Mouse (Mus musculus): ENCODE results near the gene Cyth3.

Cyth3 gene

GRCm38 (mm10) chr5:143621893-143622622, at the start of gene Cyth3:
TSS of gene Cyth3 (plus strand) at chr5:143622447.
- DNase-seq (ENCODE audit: low read depth, low spot score): peak; percentile 96

DNA sequence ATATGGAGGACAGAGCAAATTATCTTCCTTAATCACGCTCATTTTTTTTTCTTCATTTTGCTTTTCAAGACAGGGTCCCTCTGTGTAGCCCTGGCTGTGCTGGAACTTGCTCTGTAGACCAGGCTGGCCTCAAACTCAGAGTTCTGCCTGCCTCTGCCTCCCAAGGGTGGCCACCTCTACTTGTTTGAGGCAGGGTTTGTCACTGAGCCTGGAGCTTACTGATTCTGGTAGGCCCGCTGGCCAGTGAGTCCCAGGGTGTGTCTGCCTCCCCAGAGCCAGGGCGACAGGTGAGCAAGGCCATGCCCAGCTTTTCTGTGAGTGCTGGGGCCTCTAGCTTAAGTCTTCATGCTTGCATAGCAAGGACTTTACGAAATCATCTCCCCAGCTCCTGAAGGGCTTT, 49.2 kb upstream of the Cyth3 start:
- no peak for DNase-seq (ENCODE audit: low read depth, low spot score)

DNA sequence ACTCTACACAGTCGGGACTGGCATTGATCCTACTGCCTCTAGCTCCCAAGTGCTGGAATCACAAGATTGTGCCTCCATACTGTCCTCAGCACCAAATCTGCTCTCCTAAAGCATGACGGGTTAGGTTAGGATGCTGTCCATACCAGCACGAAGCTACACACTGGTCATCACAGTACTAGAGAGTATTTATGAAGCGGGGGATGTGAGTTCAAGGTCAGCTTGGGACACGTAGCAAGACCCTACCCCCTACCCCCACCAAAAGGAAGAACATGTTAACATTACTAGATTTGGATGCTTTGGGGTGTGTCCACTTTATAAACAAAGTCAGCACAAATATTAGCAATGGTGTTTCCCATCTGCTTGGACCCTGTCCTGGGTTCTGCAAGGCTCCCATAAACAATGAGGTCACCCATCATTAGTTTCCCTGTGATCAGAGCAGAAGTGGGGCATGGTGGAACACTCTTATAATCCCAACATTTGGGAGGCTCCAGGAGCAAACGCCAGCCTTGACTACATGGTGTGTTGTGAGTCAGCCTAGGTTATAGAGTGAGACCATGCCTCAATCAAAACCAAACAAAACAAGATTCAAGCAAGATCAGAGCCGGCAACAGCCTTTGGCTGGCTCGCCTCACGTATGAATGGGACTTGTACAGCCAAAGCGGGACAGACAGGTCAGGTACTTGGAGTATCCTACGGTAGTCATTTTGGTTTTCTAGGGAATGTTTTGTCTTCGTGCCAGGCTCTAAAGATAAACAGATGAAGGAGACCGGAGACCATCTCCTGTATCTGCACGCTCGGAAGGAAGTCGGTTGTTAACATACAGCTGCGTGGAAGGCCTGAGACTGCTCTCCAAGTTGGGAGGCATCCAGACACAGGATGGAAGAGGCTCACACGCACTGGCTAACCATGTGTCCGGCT, 47.7 kb upstream of the Cyth3 start:
- no peak for DNase-seq (ENCODE audit: low read depth, low spot score)

GRCm38 (mm10) chr5:143579537-143580203, 42.6 kb upstream of the Cyth3 start:
- DNase-seq (ENCODE audit: low read depth, low spot score): peak; percentile 83

DNA sequence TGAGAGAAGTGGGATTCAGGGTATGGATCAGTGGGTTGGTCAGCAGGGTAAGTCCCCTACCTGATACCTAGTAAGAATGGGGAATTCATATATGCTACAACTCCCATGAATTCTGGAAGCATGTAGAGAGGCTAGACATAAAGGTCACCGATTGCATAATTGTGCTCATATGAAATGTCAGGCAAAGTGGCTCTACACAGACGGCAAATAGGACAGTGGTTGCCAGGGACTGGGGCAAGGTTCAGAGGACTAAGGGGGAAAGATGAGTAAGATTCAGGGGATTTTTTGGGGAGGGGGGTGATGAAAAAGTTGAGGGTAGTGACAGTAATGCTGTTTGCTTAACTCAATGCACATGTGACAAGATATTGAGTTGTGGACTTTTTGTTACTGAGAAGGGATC, 41.3 kb upstream of the Cyth3 start:
- no peak for DNase-seq (ENCODE audit: low read depth, low spot score)

GRCm38 (mm10) chr5:143581874-143582273, 40.4 kb upstream of the Cyth3 start:
- peak; percentile 66 for DNase-seq (ENCODE audit: low read depth, low spot score)

GRCm38 (mm10) chr5:143583081-143583480, 39.2 kb upstream of the Cyth3 start:
- DNase-seq (ENCODE audit: low read depth, low spot score): no peak

DNA sequence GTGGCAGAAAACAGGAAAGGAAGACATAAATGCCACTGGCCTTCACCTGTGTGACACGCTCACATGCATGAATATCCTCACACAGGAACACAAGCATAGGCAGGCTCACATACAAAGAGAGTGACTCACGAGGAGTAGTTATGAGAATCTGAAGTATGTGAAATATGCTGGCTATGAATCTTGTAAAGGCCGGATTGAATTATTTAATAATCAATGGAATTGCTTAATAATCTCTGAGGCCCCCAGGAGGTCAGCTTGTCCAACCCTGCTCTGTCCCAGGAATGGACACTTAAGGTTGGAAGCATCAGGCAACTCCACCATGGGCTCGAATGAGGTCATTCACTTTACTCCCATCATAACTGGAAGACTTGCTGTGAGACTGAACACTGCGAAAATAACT, 37.3 kb upstream of the Cyth3 start:
- no peak for DNase-seq (ENCODE audit: low read depth, low spot score)

DNA sequence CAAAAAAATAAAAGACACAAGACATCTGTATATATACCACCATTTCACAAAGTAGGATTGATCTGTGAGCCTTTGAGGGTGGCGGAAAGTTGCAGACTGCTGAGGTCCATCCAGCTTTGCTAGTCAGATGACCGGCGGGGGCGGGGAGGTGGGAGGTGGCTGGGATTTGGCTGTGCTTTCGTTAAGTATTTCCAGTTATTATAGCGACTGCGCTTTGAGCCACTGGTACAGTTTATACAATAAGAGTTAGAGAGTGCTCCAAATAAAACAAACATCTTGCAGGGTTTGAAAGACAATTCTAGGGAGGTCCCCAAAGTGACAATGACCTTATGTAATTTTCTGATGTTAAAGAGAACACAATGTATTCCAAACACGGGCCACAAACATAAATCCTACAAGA, 35.9 kb upstream of the Cyth3 start:
- DNase-seq (ENCODE audit: low read depth, low spot score): no peak

DNA sequence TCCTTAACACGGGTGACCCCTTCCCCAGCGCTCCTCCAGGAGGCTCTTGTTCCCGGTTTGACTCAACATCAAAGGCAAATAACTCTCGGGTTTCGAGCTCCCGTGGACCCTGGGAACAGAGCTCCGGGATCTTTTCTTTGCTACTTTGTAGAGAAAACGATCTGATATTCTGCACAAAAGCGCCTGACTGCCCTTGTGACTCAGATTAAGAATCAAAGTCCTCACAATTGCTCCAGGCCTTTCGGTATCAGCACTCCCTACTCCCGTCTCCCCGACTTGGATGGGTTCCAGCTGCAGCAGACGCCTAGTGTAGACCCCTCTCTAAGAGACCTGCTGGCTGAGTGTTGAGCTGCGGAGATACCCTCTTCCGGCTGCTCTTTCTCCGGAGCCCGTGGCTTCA, 33.1 kb upstream of the Cyth3 start:
- no peak for DNase-seq (ENCODE audit: low read depth, low spot score)

DNA sequence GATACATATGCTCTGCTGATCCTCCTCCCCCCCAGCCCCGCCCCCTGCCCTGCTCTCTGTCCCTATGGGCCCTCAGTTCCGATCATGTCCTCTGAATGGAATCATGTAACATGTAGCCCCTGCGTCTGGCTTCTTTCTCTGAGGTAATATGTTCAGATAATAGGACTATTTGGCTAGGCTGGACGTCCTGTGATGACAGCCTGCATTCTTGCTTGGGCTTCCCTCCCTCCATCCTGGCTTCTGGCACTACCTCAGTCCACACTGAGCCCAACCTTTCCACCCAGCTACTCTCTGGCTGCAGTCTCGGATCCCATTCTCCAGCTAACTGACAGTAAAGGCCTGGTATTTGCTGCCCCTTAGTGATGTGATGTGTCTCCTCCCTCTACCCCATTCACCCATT, 29.3 kb upstream of the Cyth3 start:
- no peak for DNase-seq (ENCODE audit: low read depth, low spot score)

GRCm38 (mm10) chr5:143593563-143594146, 28.6 kb upstream of the Cyth3 start:
- no peak for DNase-seq (ENCODE audit: low read depth, low spot score)

- DNase-seq (ENCODE audit: low read depth, low spot score): no peak
Measured at GRCm38 (mm10) chr5:143594291-143595065, 27.8 kb upstream of the Cyth3 start.

DNA sequence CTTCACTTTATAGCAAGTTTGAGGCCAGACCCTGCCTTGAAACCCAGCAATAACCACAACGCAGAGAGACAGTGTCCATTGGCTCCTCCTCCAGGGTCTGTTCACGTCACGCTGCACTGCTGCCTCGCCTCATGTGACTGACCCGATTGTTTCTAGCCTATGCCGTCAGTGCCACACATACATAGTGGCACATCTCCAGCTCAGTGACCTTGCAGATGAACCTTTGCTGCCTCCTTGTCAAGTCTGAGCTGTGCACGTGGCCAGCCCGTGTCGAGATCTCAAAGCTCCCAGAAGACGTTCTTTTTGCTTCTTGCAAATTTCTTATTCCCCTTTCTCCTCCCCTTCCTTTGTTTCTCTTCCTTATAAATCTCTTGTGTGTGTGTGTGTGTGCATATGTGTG, 20.2 kb upstream of the Cyth3 start:
- DNase-seq (ENCODE audit: low read depth, low spot score): peak; percentile 11

GRCm38 (mm10) chr5:143604157-143604774, 18.0 kb upstream of the Cyth3 start:
- no peak for DNase-seq (ENCODE audit: low read depth, low spot score)

DNA sequence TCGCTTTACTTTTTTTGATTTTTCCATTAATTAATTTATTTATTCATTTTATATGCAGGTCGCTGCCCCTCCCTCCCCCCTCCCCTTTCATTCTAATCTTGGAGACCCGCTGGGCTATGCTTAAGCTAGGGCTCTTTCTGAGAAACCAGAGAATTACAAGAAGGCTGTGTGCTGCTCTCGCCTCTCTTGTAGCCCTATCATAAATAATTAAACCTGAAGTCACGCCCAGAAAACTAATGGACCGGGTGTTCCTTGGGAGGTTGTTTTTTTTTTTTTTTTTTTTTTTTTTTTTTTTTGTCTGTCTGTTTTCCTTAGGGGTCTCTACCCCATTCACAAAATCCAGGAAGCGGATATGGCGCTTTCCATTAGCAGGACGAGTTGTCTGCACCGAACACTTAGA, 15.5 kb upstream of the Cyth3 start:
- no peak for DNase-seq (ENCODE audit: low read depth, low spot score)

DNA sequence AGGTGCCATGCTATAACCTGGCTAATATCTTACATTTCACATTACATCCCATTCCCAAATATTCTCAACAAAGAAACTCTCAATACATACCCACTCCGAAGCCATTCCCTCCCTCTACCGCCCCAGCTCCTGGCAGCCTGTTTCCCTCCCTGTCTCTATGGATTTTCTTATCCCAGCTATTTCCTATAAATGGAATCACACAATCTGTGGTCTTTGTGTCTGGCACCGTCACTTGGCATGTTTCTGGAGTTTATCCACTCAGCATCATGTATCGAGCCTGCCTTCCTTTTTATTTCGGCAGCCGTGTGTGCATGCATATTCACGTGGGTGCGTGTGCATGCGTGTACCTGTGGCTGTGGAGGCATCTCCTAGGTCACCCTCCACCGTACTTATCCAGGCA, 14.1 kb upstream of the Cyth3 start:
- peak; percentile 67 for DNase-seq (ENCODE audit: low read depth, low spot score)

GRCm38 (mm10) chr5:143611954-143612353, 10.3 kb upstream of the Cyth3 start:
- no peak for DNase-seq (ENCODE audit: low read depth, low spot score)

- DNase-seq (ENCODE audit: low read depth, low spot score): no peak
Measured at GRCm38 (mm10) chr5:143613265-143613664, 9.0 kb upstream of the Cyth3 start.

- DNase-seq (ENCODE audit: low read depth, low spot score): no peak
Measured at GRCm38 (mm10) chr5:143614519-143614918, 7.7 kb upstream of the Cyth3 start.

- no peak for DNase-seq (ENCODE audit: low read depth, low spot score)
Measured at GRCm38 (mm10) chr5:143615353-143615752, 6.9 kb upstream of the Cyth3 start.
